Mouse (Mus musculus) C2C12 (cell line): ENCODE measurements at regions not wholly inside any gene's neighbourhood (a gene's known extent, or its start where the extent isn't known, plus 50 kb on each side); places are given as distances from the start of the nearest gene placed in this dataset.

Source experiments
- H3K27me3 ChIP-seq: one replicate; pipeline ENCODE4 v1.6.1; 2011; ENCODE audit not compliant: control insufficient read depth, insufficient read depth, insufficient read length
- H3K36me3 ChIP-seq: one replicate; pipeline ENCODE4 v1.6.1; 2011; ENCODE audit not compliant: control insufficient read depth, insufficient read depth
- H3K4me3 ChIP-seq: one replicate; pipeline ENCODE4 v1.5.1; 2011; ENCODE audit warnings: mild to moderate bottlenecking, control low read depth; ENCODE audit not compliant: poor library complexity, insufficient read depth, severe bottlenecking
- H3K79me2 ChIP-seq: one replicate; pipeline ENCODE4 v1.6.1; 2011; ENCODE audit not compliant: control insufficient read depth, insufficient read depth
- H3K79me3 ChIP-seq: one replicate; pipeline ENCODE4 v1.6.1; 2011; ENCODE audit warnings: low read depth, control low read depth
- H3ac ChIP-seq: one replicate; pipeline ENCODE3; 2011; ENCODE audit warnings: low read depth; ENCODE audit not compliant: control insufficient read depth, insufficient read length
- CEBPB ChIP-seq: IDR thresholded peaks from one replicate; pipeline ENCODE4 v1.6.1; 2011; ENCODE audit warnings: low read depth, mild to moderate bottlenecking, control low read depth, moderate library complexity
- CTCF ChIP-seq: IDR thresholded peaks from one replicate; pipeline ENCODE4 v1.5.1; 2011; ENCODE audit not compliant: control insufficient read depth, insufficient read depth, insufficient read length
- FOSL1 ChIP-seq: IDR thresholded peaks from one replicate; pipeline ENCODE4 v1.8.0; 2011; ENCODE audit warnings: mild to moderate bottlenecking, low read length; ENCODE audit not compliant: poor library complexity, insufficient read depth, severe bottlenecking
- MAX ChIP-seq: IDR thresholded peaks from one replicate; pipeline ENCODE4 v1.6.1; 2011; ENCODE audit warnings: mild to moderate bottlenecking, control low read depth
- MYOD1 ChIP-seq: IDR thresholded peaks from one replicate; pipeline ENCODE4 v1.6.1; 2011; ENCODE audit warnings: low read depth; ENCODE audit not compliant: control insufficient read depth, insufficient read length
- MYOG ChIP-seq: IDR thresholded peaks from one replicate; pipeline ENCODE4 v1.6.1; 2011; ENCODE audit not compliant: control insufficient read depth, insufficient read length; ENCODE audit errors: extremely low read depth
- USF1 ChIP-seq: IDR thresholded peaks from one replicate; pipeline ENCODE4 v1.6.1; 2011; ENCODE audit warnings: low read depth, mild to moderate bottlenecking, control low read depth, moderate library complexity

GRCm38 (mm10) chr5:46182157-46182556, 324.7 kb upstream of the Lcorl start:
- no peaks in the 10 kb centered on the region for H3K36me3 ChIP-seq
- TF ChIP-seq MYOD1, result peak; percentile 98
- TF ChIP-seq MYOG, result no peak
- no peak overlapping the region for H3ac ChIP-seq
- H3K4me3 ChIP-seq, result no peak overlapping the region
- H3K27me3 ChIP-seq, result no peaks in the 10 kb centered on the region
- H3K79me2 ChIP-seq, result no peaks in the 10 kb centered on the region
- no peaks in the 10 kb centered on the region for H3K79me3 ChIP-seq

- no peaks in the 10 kb centered on the region for H3K27me3 ChIP-seq
- no peak overlapping the region for H3K4me3 ChIP-seq
- no peaks in the 10 kb centered on the region for H3K79me3 ChIP-seq
- no peak for TF ChIP-seq MYOD1
- no peak for TF ChIP-seq FOSL1
- no peak for TF ChIP-seq USF1
- TF ChIP-seq MAX, result no peak
- TF ChIP-seq CTCF, result no peak
- TF ChIP-seq CEBPB, result no peak
- no peak for TF ChIP-seq MYOG
- H3K79me2 ChIP-seq, result no peaks in the 10 kb centered on the region
- no peak overlapping the region for H3ac ChIP-seq
- no peaks in the 10 kb centered on the region for H3K36me3 ChIP-seq
Observed at GRCm38 (mm10) chr5:46172315-46172714, 314.9 kb upstream of the Lcorl start.

- no peaks in the 10 kb centered on the region for H3K27me3 ChIP-seq
- H3K4me3 ChIP-seq, result no peak overlapping the region
Observed at GRCm38 (mm10) chr5:46160774-46161173, 303.4 kb upstream of the Lcorl start.

GRCm38 (mm10) chr5:46151973-46152372, 294.6 kb upstream of the Lcorl start:
- Histone ChIP-seq H3K79me3 (no peaks in the 10 kb centered on the region), H3K79me2 (no peaks in the 10 kb centered on the region), H3K4me3 (no peak overlapping the region), H3K27me3 (no peaks in the 10 kb centered on the region), H3K36me3 (no peaks in the 10 kb centered on the region), H3ac (no peak overlapping the region)
- TF ChIP-seq FOSL1, result no peak
- no peak for TF ChIP-seq CEBPB
- TF ChIP-seq MYOG, result no peak
- TF ChIP-seq MYOD1, result no peak
- no peak for TF ChIP-seq USF1
- no peak for TF ChIP-seq CTCF
- TF ChIP-seq MAX, result no peak

More at GRCm38 (mm10) chr5:46160774-46161173, 303.4 kb upstream of the Lcorl start:
- Histone ChIP-seq H3K79me3 (no peaks in the 10 kb centered on the region), H3K36me3 (no peaks in the 10 kb centered on the region), H3ac (no peak overlapping the region), H3K79me2 (no peaks in the 10 kb centered on the region)
- no peak for TF ChIP-seq FOSL1
- TF ChIP-seq MYOD1, result no peak
- TF ChIP-seq CEBPB, result no peak
- no peak for TF ChIP-seq USF1
- no peak for TF ChIP-seq MYOG
- no peak for TF ChIP-seq CTCF
- TF ChIP-seq MAX, result no peak

- no peaks in the 10 kb centered on the region for H3K36me3 ChIP-seq
- no peak overlapping the region for H3K4me3 ChIP-seq
- H3K79me2 ChIP-seq, result no peaks in the 10 kb centered on the region
- H3ac ChIP-seq, result no peak overlapping the region
- H3K79me3 ChIP-seq, result no peaks in the 10 kb centered on the region
- TF ChIP-seq MAX (no peak), MYOG (no peak), CEBPB (no peak), MYOD1 (no peak), CTCF (no peak), FOSL1 (no peak), USF1 (no peak)
- no peaks in the 10 kb centered on the region for H3K27me3 ChIP-seq
Observed at GRCm38 (mm10) chr5:46150825-46151224, 293.4 kb upstream of the Lcorl start.

GRCm38 (mm10) chr5:46149851-46150615, 292.6 kb upstream of the Lcorl start:
- no peak for TF ChIP-seq FOSL1
- no peak for TF ChIP-seq CTCF
- no peak for TF ChIP-seq MYOG
- TF ChIP-seq MYOD1, result no peak
- TF ChIP-seq CEBPB, result no peak
- TF ChIP-seq MAX, result no peak
- no peak for TF ChIP-seq USF1
- Histone ChIP-seq H3K4me3 (no peak overlapping the region), H3K79me2 (no peaks in the 10 kb centered on the region), H3K27me3 (no peaks in the 10 kb centered on the region), H3K36me3 (no peaks in the 10 kb centered on the region), H3ac (no peak overlapping the region), H3K79me3 (no peaks in the 10 kb centered on the region)
